Comparison of ENCODE assay signal across 18 mouse cellular contexts in the genomic region with DNA sequence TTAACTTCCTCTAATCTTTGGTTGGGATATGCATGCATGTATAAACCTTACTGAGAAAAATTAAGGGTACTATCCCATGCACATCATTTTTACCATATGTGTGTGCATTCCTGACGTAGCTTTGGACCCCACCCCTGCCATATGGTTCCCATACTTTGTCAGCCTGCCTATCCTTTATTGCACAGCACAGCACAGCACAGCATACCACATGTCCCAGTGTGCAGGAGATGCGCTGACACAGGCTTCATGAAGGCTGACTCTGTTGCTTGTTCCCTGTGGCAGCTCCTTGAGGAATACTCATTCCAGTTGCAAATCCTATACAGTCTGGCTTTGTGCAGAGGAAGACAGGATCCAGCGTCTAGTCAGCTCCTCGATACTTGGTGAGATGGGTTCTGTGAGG.
DNase-seq lines count a peak whose midpoint lies in the region; ATAC-seq and TF ChIP-seq lines count a peak whose summit lies in the region.
"Had no signal": no experiment of that assay in that cellular context is flagged by ENCODE, and none has a peak within 500 bp of the region (broad histone marks: within the 10 kb centered on the region; RNA-seq: fewer than 3 reads in every experiment).

No protein-coding gene starts in this region.

- no peak overlapping the region for H3K4me3 ChIP-seq in embryonic facial prominence, embryonic 11.5 days (ENCODE audit: low read depth, low read length)
- H3K4me3 ChIP-seq in embryonic facial prominence, embryonic 10.5 days = no peak overlapping the region
- no peak overlapping the region for H3K4me3 ChIP-seq in lung, embryonic 14.5 days (ENCODE audit: low read depth, low read length)
- H3K4me3 ChIP-seq in embryonic facial prominence, embryonic 14.5 days (ENCODE audit: low read depth, low read length) = no peak overlapping the region
- no peak overlapping the region for H3K4me3 ChIP-seq in limb, embryonic 14.5 days (replicated peaks; ENCODE audit: low read length)
- H3K4me3 ChIP-seq: hindbrain, embryonic 12.5 days; midbrain, embryonic 13.5 days had no signal

- TF ChIP-seq POLR2A in limb, embryonic 14.5 days (IDR thresholded peaks at IDR 0.05; ENCODE audit: borderline replicate concordance, extremely low read depth, insufficient read depth, insufficient read length) = no peak

- no peak overlapping the region for H3K4me2 ChIP-seq in embryonic facial prominence, embryonic 11.5 days (ENCODE audit: low read depth, low read length)
- no peak overlapping the region for H3K4me2 ChIP-seq in lung, embryonic 14.5 days
- no peak overlapping the region for H3K4me2 ChIP-seq in embryonic facial prominence, embryonic 14.5 days (ENCODE audit: low read depth, low read length)
- no peak overlapping the region for H3K4me2 ChIP-seq in limb, embryonic 14.5 days (replicated peaks; ENCODE audit: low read depth, low read length, severe bottlenecking)
- H3K4me2 ChIP-seq: hindbrain, embryonic 12.5 days; midbrain, embryonic 13.5 days had no signal

- no peaks in the 10 kb centered on the region for H3K4me1 ChIP-seq in embryonic facial prominence, embryonic 11.5 days (ENCODE audit: control insufficient read depth, insufficient read depth, low read length)
- 0 out of 2 replicates have a peak, but pooled peaks cover 7% of the 10 kb centered on the region for H3K4me1 ChIP-seq in embryonic facial prominence, embryonic 10.5 days
- peaks cover 8% of the 10 kb centered on the region; the same call in 1 of the 2 replicates for H3K4me1 ChIP-seq in lung, embryonic 14.5 days (ENCODE audit: insufficient read depth)
- H3K4me1 ChIP-seq in embryonic facial prominence, embryonic 14.5 days (ENCODE audit: control insufficient read depth, insufficient read depth, low read length) = peaks cover 15% of the 10 kb centered on the region; the same call in 1 of the 2 replicates
- 0 out of 2 replicates have a peak, but pooled peaks cover 6% of the 10 kb centered on the region for H3K4me1 ChIP-seq in limb, embryonic 14.5 days (ENCODE audit: control insufficient read depth, insufficient read depth, low read length)
- H3K4me1 ChIP-seq: midbrain, embryonic 13.5 days had no signal

- peak; percentile 75 for ATAC-seq in embryonic facial prominence, embryonic 11.5 days (replicated peaks; ENCODE audit: insufficient number of reproducible peaks, low FRiP score, low TSS enrichment, low read depth)
- ATAC-seq in lung, embryonic 14.5 days (ENCODE audit: insufficient read depth) = peak; percentile 90
- peak; percentile 78 for ATAC-seq in embryonic facial prominence, embryonic 14.5 days (ENCODE audit: low read depth)
- peak; percentile 49; the same call in 1 of the 2 replicates for ATAC-seq in limb, embryonic 14.5 days (ENCODE audit: low FRiP score, low read depth)
- ATAC-seq: midbrain, embryonic 13.5 days had no signal

- H3K9ac ChIP-seq in embryonic facial prominence, embryonic 11.5 days (replicated peaks; ENCODE audit: low read length) = no peak overlapping the region
- no peak overlapping the region for H3K9ac ChIP-seq in lung, embryonic 14.5 days
- no peak overlapping the region for H3K9ac ChIP-seq in embryonic facial prominence, embryonic 14.5 days (ENCODE audit: low read depth, low read length)
- H3K9ac ChIP-seq in limb, embryonic 14.5 days (ENCODE audit: low read depth, low read length, severe bottlenecking) = no peak overlapping the region
- H3K9ac ChIP-seq: hindbrain, embryonic 12.5 days; midbrain, embryonic 13.5 days had no signal

- TF ChIP-seq CTCF in lung, embryonic 14.5 days (IDR thresholded peaks at IDR 0.05; ENCODE audit: low read depth) = no peak

- WGBS in embryonic facial prominence, embryonic 11.5 days = 72% methylated on average over 4 of the region's 4 CpGs
- 80% methylated on average over 4 of the region's 4 CpGs for WGBS in embryonic facial prominence, embryonic 10.5 days
- 47% methylated on average over 4 of the region's 4 CpGs for WGBS in lung, embryonic 14.5 days
- WGBS in embryonic facial prominence, embryonic 14.5 days = 51% methylated on average over 4 of the region's 4 CpGs
- WGBS in limb, embryonic 14.5 days = 63% methylated on average over 4 of the region's 4 CpGs

- no peaks in the 10 kb centered on the region for H3K9me3 ChIP-seq in embryonic facial prominence, embryonic 11.5 days (replicated peaks; ENCODE audit: control insufficient read depth, low read length)
- H3K9me3 ChIP-seq in embryonic facial prominence, embryonic 10.5 days = no peaks in the 10 kb centered on the region
- H3K9me3 ChIP-seq in lung, embryonic 14.5 days (ENCODE audit: low read depth, low read length) = no peaks in the 10 kb centered on the region
- H3K9me3 ChIP-seq in embryonic facial prominence, embryonic 14.5 days (ENCODE audit: control insufficient read depth, low read length) = no peaks in the 10 kb centered on the region
- no peaks in the 10 kb centered on the region for H3K9me3 ChIP-seq in limb, embryonic 14.5 days (ENCODE audit: control insufficient read depth, low read length)
- H3K9me3 ChIP-seq: hindbrain, embryonic 12.5 days; midbrain, embryonic 13.5 days had no signal

- DNase-seq in embryonic facial prominence, embryonic 11.5 days (ENCODE audit: low spot score) = peak; percentile 62
- DNase-seq in embryonic facial prominence, embryonic 10.5 days (ENCODE audit: low spot score) = no peak
- peak; percentile 67 for DNase-seq in lung, embryonic 14.5 days
- no peak for DNase-seq in lung, adult 18-20 months
- DNase-seq in embryonic facial prominence, embryonic 14.5 days (ENCODE audit: low spot score) = peak; percentile 88
- DNase-seq in limb, embryonic 14.5 days (ENCODE audit: low spot score) = peak; percentile 58
- no peak for DNase-seq in adrenal gland, adult (ENCODE audit: inconsistent age in 2 of 2, low spot score in 1 of 2)
- no peak for DNase-seq in cerebellum, adult 8-10 months
- DNase-seq: adrenal gland, postnatal 10 days; cerebellum, adult 11 months; cerebellum, postnatal 25 days; gastrocnemius, postnatal 10 days; layer of hippocampus, postnatal 36 days; thymus, postnatal 4 days had no signal

- no peak overlapping the region for H3K27ac ChIP-seq in embryonic facial prominence, embryonic 11.5 days (replicated peaks; ENCODE audit: low read depth, low read length)
- no peak overlapping the region for H3K27ac ChIP-seq in embryonic facial prominence, embryonic 10.5 days (replicated peaks)
- peak overlapping the region; percentile 7; the same call in 1 of the 2 replicates for H3K27ac ChIP-seq in lung, embryonic 14.5 days (ENCODE audit: low read depth)
- peak overlapping the region; percentile 66 for H3K27ac ChIP-seq in embryonic facial prominence, embryonic 14.5 days (replicated peaks; ENCODE audit: low read depth, low read length)
- H3K27ac ChIP-seq in limb, embryonic 14.5 days (replicated peaks; ENCODE audit: low read depth, low read length) = peak overlapping the region; percentile 63
- H3K27ac ChIP-seq: hindbrain, embryonic 12.5 days; kidney, postnatal 0 days; midbrain, embryonic 13.5 days had no signal

- H3K36me3 ChIP-seq in embryonic facial prominence, embryonic 11.5 days (replicated peaks; ENCODE audit: control insufficient read depth, insufficient read depth, low read depth, low read length) = no peaks in the 10 kb centered on the region
- H3K36me3 ChIP-seq in embryonic facial prominence, embryonic 10.5 days (replicated peaks) = no peaks in the 10 kb centered on the region
- no peaks in the 10 kb centered on the region for H3K36me3 ChIP-seq in lung, embryonic 14.5 days (ENCODE audit: insufficient read depth)
- H3K36me3 ChIP-seq in embryonic facial prominence, embryonic 14.5 days (ENCODE audit: control insufficient read depth, insufficient read depth, low read length) = no peaks in the 10 kb centered on the region
- no peaks in the 10 kb centered on the region for H3K36me3 ChIP-seq in limb, embryonic 14.5 days (ENCODE audit: control insufficient read depth, insufficient read depth, low read length)
- H3K36me3 ChIP-seq: hindbrain, embryonic 12.5 days; midbrain, embryonic 13.5 days had no signal

- no peaks in the 10 kb centered on the region for H3K27me3 ChIP-seq in embryonic facial prominence, embryonic 11.5 days (ENCODE audit: control insufficient read depth, insufficient read depth, low read length)
- 0 out of 2 replicates have a peak, but pooled peaks cover 5% of the 10 kb centered on the region for H3K27me3 ChIP-seq in embryonic facial prominence, embryonic 10.5 days (replicated peaks; ENCODE audit: low read depth, poor library complexity, severe bottlenecking)
- H3K27me3 ChIP-seq in lung, embryonic 14.5 days (ENCODE audit: insufficient read depth, low read length) = no peaks in the 10 kb centered on the region
- no peaks in the 10 kb centered on the region for H3K27me3 ChIP-seq in embryonic facial prominence, embryonic 14.5 days (replicated peaks; ENCODE audit: control insufficient read depth, insufficient read depth, low read length)
- no peaks in the 10 kb centered on the region for H3K27me3 ChIP-seq in limb, embryonic 14.5 days (ENCODE audit: control insufficient read depth, insufficient read depth, low read length)
- H3K27me3 ChIP-seq: CH12.LX; hindbrain, embryonic 12.5 days; midbrain, embryonic 13.5 days had no signal

Comparison
In these comparisons a context has a peak if more than half of its experiments do, and no peak if none do; other contexts are left out.
1. DNase-seq: peak in embryonic facial prominence, embryonic 11.5 days (single experiment), lung, embryonic 14.5 days (single experiment), embryonic facial prominence, embryonic 14.5 days (single experiment) and limb, embryonic 14.5 days (single experiment); none in embryonic facial prominence, embryonic 10.5 days (single experiment), lung, adult 18-20 months (0 of 2), adrenal gland, adult (0 of 2) and cerebellum, adult 8-10 months (single experiment).
2. H3K27ac ChIP-seq: peak in lung, embryonic 14.5 days (single experiment), embryonic facial prominence, embryonic 14.5 days (single experiment) and limb, embryonic 14.5 days (single experiment); none in embryonic facial prominence, embryonic 11.5 days (single experiment) and embryonic facial prominence, embryonic 10.5 days (single experiment).
3. Peak in every context shown above with its lines, with median percentiles within 50 percentile points of each other: ATAC-seq.